Mouse (Mus musculus) heart, postnatal 14 days (tissue): ENCODE data around the gene Cwc15. TPM values are rescaled to one million over a fixed set of nuclear protein-coding genes. Genes with fewer than 3 reads are reported as not detected.

Experiments
- DNase-seq, 2 experiments: peaks; one replicate each; pipeline ENCODE4 v3.0.0; 2021 to 2022
- intact Hi-C: fragments of 180-260 bp; cut with DNase I; formaldehyde crosslinking; loops from one replicate; pipeline ENCODE4 v1.15.1; 2025
- total RNA-seq, 2 experiments: library from RNA; stranded (reverse); gene quantifications; 2 replicates each; pipeline ENCODE4 v1.2.3; 2021

Cwc15 gene
- total RNA-seq, 2 experiments from 2014 or later, result 67.3 to 69.4 TPM

GRCm38 (mm10) chr9:14544034-14544757, 43.8 kb downstream of the Cwc15 start:
- intact Hi-C loops, result no loop called here
- DNase-seq, result no peak

- DNase-seq, result peak; percentile 36 to 39
- intact Hi-C loops, result no loop called here
Observed at GRCm38 (mm10) chr9:14547584-14548365, 47.4 kb downstream of the Cwc15 start.

- no peak for DNase-seq
- intact Hi-C loops, result no loop called here
Observed at GRCm38 (mm10) chr9:14548366-14548761, 47.9 kb downstream of the Cwc15 start.

- intact Hi-C loops, result no loop called here
- DNase-seq, result no peak
Observed at GRCm38 (mm10) chr9:14558332-14558731, 57.9 kb downstream of the Cwc15 start.

- no peak for DNase-seq
- intact Hi-C loops, result no loop called here
Observed at GRCm38 (mm10) chr9:14559430-14559829, 59.0 kb downstream of the Cwc15 start.

GRCm38 (mm10) chr9:14559996-14560395, 59.6 kb downstream of the Cwc15 start:
- no peak for DNase-seq

More at GRCm38 (mm10) chr9:14559996-14560395, 59.6 kb downstream of the Cwc15 start:
- intact Hi-C loops, result no loop called here

Other genes with a start within 250 kb of the Cwc15 start
- gene Sesn3, start 225.6 kb upstream of the Cwc15 start, total RNA-seq, result 10 to 100 TPM; 31.3 to 32.9 TPM
- 10 to 100 TPM in 1 of 2 experiments, 1 to 10 TPM in 1; 9.4 to 11.4 TPM for gene Endod1, start 119.1 kb upstream of the Cwc15 start, total RNA-seq
- gene Kdm4d, start 135 bp upstream of the Cwc15 start, total RNA-seq, result not detected
- 10 to 100 TPM; 54.1 to 55.8 TPM for gene Amotl1, start 144.4 kb downstream of the Cwc15 start, total RNA-seq
- not detected for gene Piwil4, start 240.1 kb downstream of the Cwc15 start, total RNA-seq